Mouse (Mus musculus) stomach, embryonic 16.5 days (tissue): ENCODE measurements at regions not wholly inside any gene's neighbourhood (a gene's known extent, or its start where the extent isn't known, plus 50 kb on each side); places are given as distances from the start of the nearest gene placed in this dataset.

Experiments used
- ATAC-seq: fragments of 200-750 bp; cut with Nextera tagmentation; 2 replicates; pipeline ENCODE4 v1.8.0; 2017; ENCODE audit warnings: moderate number of reproducible peaks, moderate TSS enrichment; ENCODE audit not compliant: insufficient read depth, low FRiP score
- H3K27ac ChIP-seq: fragments of 300-500 bp; sonication (generic); 2 replicates; pipeline ENCODE4 v1.5.1; 2014; ENCODE audit warnings: low read length
- H3K27me3 ChIP-seq: fragments of 300-500 bp; sonication (generic); 2 replicates; pipeline ENCODE4 v1.6.1; 2014; ENCODE audit warnings: low read length, control low read depth, mixed read lengths; ENCODE audit not compliant: control insufficient read depth, insufficient read depth
- H3K36me3 ChIP-seq: fragments of 300-500 bp; sonication (generic); 2 replicates; pipeline ENCODE4 v1.6.1; 2014; ENCODE audit warnings: low read length; ENCODE audit not compliant: control insufficient read depth, insufficient read depth
- H3K4me1 ChIP-seq: fragments of 300-500 bp; sonication (generic); 2 replicates; pipeline ENCODE4 v1.6.1; 2014; ENCODE audit warnings: low read length, control low read depth, mixed read lengths; ENCODE audit not compliant: control insufficient read depth, insufficient read depth
- H3K4me2 ChIP-seq: fragments of 300-500 bp; sonication (generic); 2 replicates; pipeline ENCODE4 v1.6.1; 2014; ENCODE audit warnings: low read depth, low read length, mixed read lengths
- H3K4me3 ChIP-seq: fragments of 300-500 bp; sonication (generic); replicated peaks from 2 replicates; pipeline ENCODE4 v1.5.1; 2014; ENCODE audit warnings: mild to moderate bottlenecking, low read length
- H3K9ac ChIP-seq: fragments of 300-500 bp; sonication (generic); 2 replicates; pipeline ENCODE4 v1.6.1; 2014; ENCODE audit warnings: low read length
- H3K9me3 ChIP-seq: fragments of 300-500 bp; sonication (generic); replicated peaks from 2 replicates; pipeline ENCODE4 v1.6.1; 2016; ENCODE audit warnings: low read length, control low read depth; ENCODE audit not compliant: control insufficient read depth
- WGBS: fragments of 180-500 bp; shearing (Covaris S2); extraction: QIAGEN DNeasy Blood & Tissue Kit; methylation state at CpG from one replicate; pipeline ENCODE4 v1.1.7; 2014; 5-methylcytosine and 5-hydroxymethylcytosine counted together

GRCm38 (mm10) chr12:52440868-52441365, 62.9 kb upstream of the Arhgap5 start:
- no peaks in the 10 kb centered on the region for H3K9me3 ChIP-seq
- ATAC-seq: peak; percentile 40; the same call in 1 of the 2 replicates
- H3K9ac ChIP-seq: no peak overlapping the region
- H3K27me3 ChIP-seq: no peaks in the 10 kb centered on the region
- H3K36me3 ChIP-seq: no peaks in the 10 kb centered on the region
- no peak overlapping the region for H3K4me2 ChIP-seq
- no peak overlapping the region for H3K27ac ChIP-seq
- no peak overlapping the region for H3K4me3 ChIP-seq
- peaks cover under 1% of the 10 kb centered on the region; the same call in 1 of the 2 replicates for H3K4me1 ChIP-seq
- WGBS: 64% methylated on average over 7 of the region's 7 CpGs

GRCm38 (mm10) chr12:52442337-52442736, 61.4 kb upstream of the Arhgap5 start:
- Histone ChIP-seq H3K9ac (no peak overlapping the region), H3K27me3 (no peaks in the 10 kb centered on the region), H3K36me3 (no peaks in the 10 kb centered on the region), H3K27ac (no peak overlapping the region), H3K9me3 (no peaks in the 10 kb centered on the region), H3K4me1 (peaks cover 3% of the 10 kb centered on the region; the same call in 1 of the 2 replicates), H3K4me3 (no peak overlapping the region), H3K4me2 (no peak overlapping the region)
- no peak for ATAC-seq
- WGBS: 87% methylated on average over 5 of the region's 5 CpGs

GRCm38 (mm10) chr12:52445731-52446130, 58.0 kb upstream of the Arhgap5 start:
- Histone ChIP-seq H3K4me1 (peaks cover 5% of the 10 kb centered on the region; the same call in 1 of the 2 replicates), H3K4me3 (no peak overlapping the region), H3K27ac (peak overlapping the region; percentile 26; the same call in 1 of the 2 replicates), H3K27me3 (no peaks in the 10 kb centered on the region), H3K9me3 (no peaks in the 10 kb centered on the region), H3K4me2 (no peak overlapping the region), H3K9ac (no peak overlapping the region), H3K36me3 (no peaks in the 10 kb centered on the region)
- 32% methylated on average over 2 of the region's 2 CpGs for WGBS
- peak; percentile 48; the same call in 1 of the 2 replicates for ATAC-seq

GRCm38 (mm10) chr12:52446501-52446900, 57.3 kb upstream of the Arhgap5 start:
- 60% methylated on average over 7 of the region's 7 CpGs for WGBS
- ATAC-seq: 0 out of 2 replicates have a peak, but pooled peaks have one; percentile 34
- H3K27me3 ChIP-seq: no peaks in the 10 kb centered on the region
- no peak overlapping the region for H3K4me2 ChIP-seq
- H3K9ac ChIP-seq: no peak overlapping the region
- no peaks in the 10 kb centered on the region for H3K9me3 ChIP-seq
- peak overlapping the region; percentile 26; the same call in 1 of the 2 replicates for H3K27ac ChIP-seq
- H3K4me3 ChIP-seq: no peak overlapping the region
- no peaks in the 10 kb centered on the region for H3K36me3 ChIP-seq
- H3K4me1 ChIP-seq: peaks cover 5% of the 10 kb centered on the region; the same call in 1 of the 2 replicates

GRCm38 (mm10) chr12:52447482-52447881, 56.3 kb upstream of the Arhgap5 start:
- no peak overlapping the region for H3K27ac ChIP-seq
- H3K36me3 ChIP-seq: no peaks in the 10 kb centered on the region
- H3K9ac ChIP-seq: no peak overlapping the region
- no peaks in the 10 kb centered on the region for H3K9me3 ChIP-seq
- H3K4me3 ChIP-seq: no peak overlapping the region
- no peaks in the 10 kb centered on the region for H3K27me3 ChIP-seq
- H3K4me2 ChIP-seq: no peak overlapping the region
- 62% methylated on average over 5 of the region's 5 CpGs for WGBS
- peaks cover 5% of the 10 kb centered on the region; the same call in 1 of the 2 replicates for H3K4me1 ChIP-seq
- no peak for ATAC-seq

GRCm38 (mm10) chr12:52448218-52448617, 55.6 kb upstream of the Arhgap5 start:
- H3K9me3 ChIP-seq: no peaks in the 10 kb centered on the region
- ATAC-seq: peak; percentile 88
- no peak overlapping the region for H3K9ac ChIP-seq
- H3K27ac ChIP-seq: no peak overlapping the region
- no peaks in the 10 kb centered on the region for H3K36me3 ChIP-seq
- no peak overlapping the region for H3K4me2 ChIP-seq
- 27% methylated on average over 1 of the region's 1 CpGs for WGBS
- H3K27me3 ChIP-seq: no peaks in the 10 kb centered on the region
- peaks cover 5% of the 10 kb centered on the region; the same call in 1 of the 2 replicates for H3K4me1 ChIP-seq
- no peak overlapping the region for H3K4me3 ChIP-seq

- 87% methylated on average over 5 of the region's 5 CpGs for WGBS
- H3K4me3 ChIP-seq: no peak overlapping the region
- H3K4me2 ChIP-seq: no peak overlapping the region
- H3K27ac ChIP-seq: no peak overlapping the region
- no peaks in the 10 kb centered on the region for H3K27me3 ChIP-seq
- no peak overlapping the region for H3K9ac ChIP-seq
- H3K4me1 ChIP-seq: no peaks in the 10 kb centered on the region
- peaks cover 3% of the 10 kb centered on the region; the same call in 1 of the 2 replicates for H3K9me3 ChIP-seq
- ATAC-seq: no peak
- no peaks in the 10 kb centered on the region for H3K36me3 ChIP-seq
Measured at GRCm38 (mm10) chr12:52453890-52454289, 49.9 kb upstream of the Arhgap5 start.
